Mouse (Mus musculus) G1E-ER4 (cell line): ENCODE measurements around the gene Slc38a4. TPM values are rescaled to one million over a fixed set of nuclear protein-coding genes. Genes with fewer than 3 reads are reported as not detected.

Experiments
- GATA1 ChIP-seq: IDR thresholded peaks from one replicate; pipeline ENCODE4 v1.8.0; 2012; ENCODE audit warnings: low read length, inconsistent platforms
- polyA plus RNA-seq: library from polyadenylated mRNA; stranded (reverse); fragments of >175 nt; gene quantifications from 2 replicates; pipeline ENCODE4 v1.2.3, GENCODE M21; 2012

Gene Slc38a4
- polyA plus RNA-seq, 1 experiment: not detected

DNA sequence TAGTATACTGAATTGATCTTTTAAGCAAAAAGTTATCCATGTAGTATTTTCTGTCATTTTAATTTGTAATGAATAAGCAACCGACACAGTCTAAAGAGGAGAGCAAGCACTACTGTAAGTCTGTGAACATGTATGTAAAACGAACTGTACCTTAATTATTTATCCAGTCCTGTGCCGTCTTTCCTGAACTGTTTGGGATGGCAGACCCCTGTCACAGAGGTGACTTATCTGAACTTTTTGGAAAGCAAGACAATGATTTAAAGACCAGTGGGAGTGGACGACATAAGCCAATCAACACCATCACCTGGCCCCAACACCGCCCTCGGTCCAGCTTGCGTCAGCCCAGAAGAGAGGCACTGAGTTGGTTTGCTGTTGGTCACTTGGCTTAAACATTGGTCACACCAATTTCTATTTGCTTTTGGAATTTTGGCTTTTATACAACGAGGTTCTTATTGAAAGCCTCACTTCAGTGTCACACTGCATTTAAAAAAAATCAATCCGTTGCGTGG lies 24.7 kb downstream of the Slc38a4 start:
- no peak for TF ChIP-seq GATA1

DNA sequence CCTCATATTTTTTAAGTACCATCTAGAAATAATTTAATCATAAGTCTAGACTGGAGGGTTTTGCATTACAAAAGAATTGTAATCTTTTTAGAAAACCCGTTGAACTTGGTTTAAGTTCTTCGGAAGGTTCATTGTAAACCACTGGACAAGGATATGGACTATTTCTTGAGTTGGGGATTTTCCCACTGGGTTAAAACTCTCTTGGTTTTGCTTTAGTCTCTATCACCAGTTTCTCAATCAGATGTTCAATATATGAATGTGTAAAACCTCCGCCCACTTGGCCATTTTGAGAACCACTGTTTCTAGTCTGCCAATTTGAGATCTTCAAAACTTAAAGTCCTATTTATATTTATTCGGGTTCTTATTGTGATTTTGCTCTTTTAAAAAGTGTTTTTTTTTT lies 25.6 kb downstream of the Slc38a4 start:
- no peak for TF ChIP-seq GATA1

DNA sequence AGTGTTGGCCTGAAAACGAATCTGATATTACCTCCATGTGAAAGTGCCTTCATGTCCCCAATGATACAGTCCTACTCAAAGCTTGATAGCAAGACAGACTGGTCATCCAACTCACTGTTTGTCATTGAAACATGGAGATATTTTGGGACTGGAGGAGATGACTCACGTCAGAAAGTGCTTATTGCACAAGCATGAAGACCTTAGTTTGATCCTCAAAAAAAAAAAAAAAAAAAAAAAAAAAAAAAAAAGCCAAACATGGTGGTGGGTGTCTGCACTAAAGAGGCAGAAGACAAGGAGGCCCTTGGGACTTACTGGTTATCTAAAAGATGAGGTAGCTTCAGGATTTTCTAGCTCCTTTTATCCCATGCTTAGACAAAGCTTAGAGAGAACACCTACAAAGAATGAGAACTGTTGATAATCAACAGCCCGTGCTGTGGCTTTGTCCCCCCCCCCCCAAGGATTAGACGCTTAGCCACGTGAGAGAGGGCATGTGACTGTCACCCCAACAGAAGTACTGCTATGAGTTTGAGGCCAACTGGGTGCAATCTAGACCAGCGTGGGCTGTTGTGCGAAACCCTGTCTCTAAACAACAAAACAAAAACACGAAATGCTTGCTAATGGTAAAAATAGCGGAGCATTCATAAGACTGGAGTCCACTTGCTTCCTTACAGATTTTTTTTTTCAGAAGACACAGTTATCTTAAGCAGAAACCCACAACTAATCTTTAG lies 26.5 kb downstream of the Slc38a4 start:
- no peak for TF ChIP-seq GATA1

DNA sequence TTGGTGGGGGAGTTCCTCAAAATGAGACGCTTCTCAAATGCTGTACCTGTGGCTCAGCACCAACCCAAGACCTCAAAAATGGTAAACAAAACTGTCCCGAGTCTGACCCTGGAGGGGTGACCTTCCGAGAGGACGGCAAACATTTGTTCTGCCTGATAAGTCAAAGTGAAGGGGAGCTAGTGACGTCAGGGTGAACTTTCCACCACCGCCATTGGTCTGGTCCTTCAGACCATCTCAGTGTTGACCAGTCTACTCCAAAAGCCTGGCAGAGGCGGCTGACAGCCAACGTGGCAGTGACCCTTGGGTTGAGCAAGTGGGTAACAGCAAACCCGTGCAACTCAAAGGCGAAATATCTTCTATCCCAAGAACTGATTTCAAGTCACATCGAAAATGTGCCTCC lies 27.1 kb downstream of the Slc38a4 start:
- no peak for TF ChIP-seq GATA1

DNA sequence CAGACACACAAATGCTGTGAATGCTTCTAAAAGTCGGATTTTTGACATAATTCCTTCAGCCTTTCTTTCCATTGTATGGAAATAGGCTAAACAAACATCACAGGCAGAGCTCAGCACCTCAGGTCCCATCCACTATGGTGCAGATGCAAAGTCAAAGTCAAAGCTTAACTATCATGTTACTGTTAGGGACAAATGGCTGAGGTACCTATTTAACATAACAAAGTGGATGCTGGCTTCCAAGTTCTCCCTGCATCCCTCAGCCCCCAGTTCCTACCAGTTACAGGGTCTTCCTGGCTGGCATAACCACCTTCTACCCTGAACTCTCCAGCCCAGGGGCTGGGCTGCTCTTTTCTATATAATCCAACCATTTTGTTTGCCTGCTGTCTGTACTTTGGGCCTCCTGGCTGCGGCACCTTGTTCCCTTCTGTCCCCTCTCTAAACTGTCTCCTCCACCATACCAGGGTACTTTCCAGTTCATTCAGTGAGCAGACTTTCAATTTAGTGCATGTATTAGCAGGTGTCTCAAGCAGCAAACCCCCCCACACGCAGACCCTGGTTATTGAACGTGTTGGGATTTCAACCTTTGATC lies 27.6 kb downstream of the Slc38a4 start:
- no peak for TF ChIP-seq GATA1

DNA sequence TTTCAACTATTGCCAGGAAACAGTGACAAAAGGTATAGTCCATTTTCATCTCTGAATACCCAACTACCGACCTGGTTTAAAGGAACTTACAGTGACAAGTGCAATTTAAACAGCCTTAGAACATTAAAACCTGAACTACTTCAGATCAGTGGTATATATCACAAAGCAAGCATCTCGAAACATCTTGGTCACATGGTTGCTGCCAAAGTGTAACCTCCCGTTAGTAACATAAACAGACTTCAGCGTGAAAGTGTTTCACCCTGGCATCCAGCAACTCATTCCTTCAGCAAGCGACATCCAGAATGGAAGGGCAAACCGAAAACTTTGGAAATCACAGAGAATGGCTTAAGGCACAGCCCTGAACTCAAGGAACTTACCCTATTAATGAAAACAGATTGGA lies 29.1 kb downstream of the Slc38a4 start:
- TF ChIP-seq GATA1: no peak

DNA sequence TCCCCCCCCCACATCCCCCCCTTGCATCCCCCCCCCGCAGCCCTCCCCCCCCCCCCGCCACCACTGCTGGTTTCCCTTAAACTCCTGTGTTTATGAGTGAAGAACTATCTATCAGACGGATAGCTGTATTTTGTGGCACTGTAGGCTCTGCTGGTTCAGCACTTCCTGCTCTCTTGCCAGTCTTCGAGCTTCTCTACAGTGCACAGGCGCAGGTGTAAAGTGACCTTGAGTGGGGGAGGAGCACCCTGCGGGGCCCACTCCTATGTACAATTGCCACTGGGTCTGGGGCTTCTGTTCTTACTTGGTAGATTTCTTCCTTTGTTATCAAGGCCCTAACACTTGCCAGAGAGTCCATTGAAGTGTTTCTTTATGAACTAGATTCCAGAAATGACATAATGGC lies 33.0 kb downstream of the Slc38a4 start:
- TF ChIP-seq GATA1: no peak

DNA sequence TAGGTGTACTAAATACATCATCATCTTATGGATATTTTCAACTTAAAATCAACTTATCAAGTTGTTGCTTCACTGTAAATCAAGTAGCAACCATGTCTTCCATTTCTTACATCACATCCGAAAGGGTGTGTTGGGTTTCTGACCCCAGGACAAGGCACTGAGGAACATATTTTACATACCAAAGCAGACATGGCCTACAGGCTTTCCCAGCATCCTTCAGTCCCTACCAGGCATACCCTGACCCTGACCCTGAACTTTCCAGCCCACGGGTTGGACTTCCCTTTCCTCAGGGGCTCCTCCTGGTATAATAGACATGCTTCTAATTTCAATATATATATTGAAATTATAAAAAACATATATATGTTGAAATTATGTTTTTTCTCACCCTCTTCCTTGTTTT lies 33.5 kb downstream of the Slc38a4 start:
- no peak for TF ChIP-seq GATA1

DNA sequence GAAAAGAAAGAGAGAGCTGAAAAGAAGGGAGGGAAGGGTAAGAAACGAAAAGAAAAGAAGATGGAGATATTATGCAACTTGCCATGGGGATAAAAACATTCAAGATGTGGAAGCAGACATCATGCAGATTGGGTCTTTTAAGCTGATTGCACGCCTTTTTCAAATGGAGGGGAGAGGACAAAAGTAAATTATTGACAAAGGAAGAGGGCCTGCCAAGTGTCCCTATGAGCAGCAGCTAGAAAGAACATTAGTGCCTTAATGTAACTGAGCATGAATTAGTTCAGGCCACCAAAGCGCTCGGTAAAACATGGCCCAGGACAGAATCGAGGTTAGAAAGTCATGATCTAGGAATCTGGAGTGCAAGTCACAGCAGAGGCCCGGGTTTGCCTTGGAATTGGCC lies 35.5 kb downstream of the Slc38a4 start:
- TF ChIP-seq GATA1: no peak

DNA sequence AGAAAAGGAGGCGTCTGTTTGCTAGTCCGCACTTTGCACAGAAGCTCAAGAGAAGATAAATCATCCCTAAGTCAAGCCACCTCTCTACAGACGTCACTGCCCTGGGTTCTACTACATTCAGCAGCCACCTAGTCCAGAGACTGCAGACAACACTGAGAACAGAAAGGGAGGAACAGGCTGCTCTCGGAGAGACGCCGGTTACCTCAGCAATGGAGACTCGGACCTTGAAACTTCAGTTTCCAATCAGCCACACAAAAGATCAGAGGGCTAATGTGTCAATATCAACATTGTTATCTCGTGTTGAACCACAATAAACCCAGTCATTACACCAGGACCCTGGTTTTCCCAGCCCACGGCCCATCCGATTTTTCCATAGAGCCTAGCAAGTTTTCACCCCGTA lies 36.4 kb downstream of the Slc38a4 start:
- no peak for TF ChIP-seq GATA1

DNA sequence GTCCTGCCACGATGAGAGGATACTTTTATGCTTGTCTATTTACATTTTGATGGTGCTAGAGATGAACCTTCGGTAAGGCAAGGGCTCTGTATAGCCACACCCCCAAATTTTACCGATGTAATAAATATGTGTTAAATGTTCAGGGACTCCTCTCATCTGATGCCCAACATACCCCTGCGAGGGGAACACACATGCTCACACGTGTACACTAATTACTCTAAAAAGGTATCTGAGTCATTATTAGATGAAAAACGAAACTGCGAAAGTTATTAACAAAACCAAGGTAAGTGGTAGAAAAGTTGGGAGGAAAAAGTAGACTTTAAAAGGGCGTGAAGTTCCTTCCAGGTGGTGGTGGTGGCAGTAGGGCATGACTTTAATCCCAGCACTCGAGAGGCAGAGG lies 38.6 kb downstream of the Slc38a4 start:
- no peak for TF ChIP-seq GATA1

DNA sequence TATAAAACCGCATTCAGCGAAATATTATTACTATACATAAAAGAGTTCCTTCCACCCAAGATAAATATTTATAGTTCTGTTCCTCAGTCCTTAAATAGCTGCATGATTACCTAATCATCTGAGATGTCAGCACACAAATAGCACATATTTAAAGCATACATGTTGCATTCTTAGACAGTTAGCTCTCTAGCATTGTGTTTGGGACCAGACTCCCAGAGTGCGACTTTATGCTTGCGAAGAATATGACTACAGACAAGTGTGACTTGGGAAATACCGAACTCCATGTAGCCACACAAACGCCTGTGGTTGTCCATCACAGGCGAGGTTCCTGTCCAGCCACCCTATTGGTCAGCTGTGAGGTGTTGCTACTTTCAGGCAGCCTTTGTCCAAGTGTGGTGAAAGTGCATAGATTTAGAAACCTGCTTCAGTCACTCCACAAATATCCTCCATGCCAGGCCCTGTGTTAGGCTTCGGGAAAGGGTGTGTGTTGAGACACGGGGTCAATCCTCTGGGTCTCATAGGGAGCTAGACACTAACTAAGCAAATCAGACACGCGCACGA lies 40.6 kb downstream of the Slc38a4 start:
- TF ChIP-seq GATA1: no peak

DNA sequence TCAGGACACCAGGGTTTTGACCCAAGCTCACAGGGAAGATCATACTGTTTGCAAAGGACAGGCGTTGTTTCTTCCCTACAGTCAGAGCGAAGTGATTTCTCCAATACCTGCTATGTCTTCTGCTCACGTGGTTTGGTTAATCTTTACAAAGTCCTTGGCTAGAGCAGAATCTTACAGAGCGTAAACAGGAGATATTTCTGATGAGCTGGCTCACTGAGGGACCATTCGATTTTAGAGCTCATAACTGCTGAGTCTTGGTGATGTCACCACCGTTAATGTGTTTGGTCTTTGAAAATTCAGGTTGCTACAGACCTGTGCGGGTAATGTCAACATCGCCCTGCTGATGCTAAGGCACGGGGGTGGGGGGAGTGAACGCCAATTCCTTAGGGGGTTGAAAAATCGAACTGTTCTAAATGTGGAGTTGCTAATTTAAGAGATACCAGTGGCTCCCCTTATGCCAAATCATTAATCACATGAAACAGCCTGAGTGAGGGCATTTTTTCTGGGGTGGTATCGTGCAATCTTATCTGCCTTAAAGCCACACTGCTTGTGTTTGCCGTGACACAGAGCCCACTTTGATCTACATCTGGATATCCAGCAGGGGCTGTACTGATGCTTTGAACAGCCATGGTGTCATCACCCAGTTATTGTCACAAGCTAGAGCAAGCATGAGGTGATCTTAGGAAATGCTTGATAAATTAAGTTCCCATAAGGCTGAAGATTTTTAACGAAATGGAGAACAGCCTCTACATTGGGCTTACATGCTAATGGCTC lies 44.0 kb downstream of the Slc38a4 start:
- no peak for TF ChIP-seq GATA1

DNA sequence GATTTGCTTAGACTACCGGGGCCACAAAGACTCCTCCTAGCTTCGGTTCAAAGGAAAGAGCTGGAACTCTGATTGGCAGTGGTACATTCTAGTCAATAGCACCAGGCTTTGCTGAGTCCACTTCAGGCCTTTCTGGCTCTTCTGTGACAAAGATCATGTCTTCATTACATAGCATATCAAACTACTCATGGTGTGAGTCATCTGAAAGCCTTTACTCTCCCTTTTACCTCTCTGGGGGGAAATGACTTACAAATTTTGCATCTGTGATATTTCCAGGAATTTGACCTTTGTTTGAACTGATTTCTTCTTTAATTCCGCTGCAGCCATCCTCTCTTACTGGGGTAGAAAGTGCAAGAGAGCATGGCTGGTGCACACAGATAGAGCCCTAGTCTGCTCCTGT lies 46.5 kb downstream of the Slc38a4 start:
- no peak for TF ChIP-seq GATA1

DNA sequence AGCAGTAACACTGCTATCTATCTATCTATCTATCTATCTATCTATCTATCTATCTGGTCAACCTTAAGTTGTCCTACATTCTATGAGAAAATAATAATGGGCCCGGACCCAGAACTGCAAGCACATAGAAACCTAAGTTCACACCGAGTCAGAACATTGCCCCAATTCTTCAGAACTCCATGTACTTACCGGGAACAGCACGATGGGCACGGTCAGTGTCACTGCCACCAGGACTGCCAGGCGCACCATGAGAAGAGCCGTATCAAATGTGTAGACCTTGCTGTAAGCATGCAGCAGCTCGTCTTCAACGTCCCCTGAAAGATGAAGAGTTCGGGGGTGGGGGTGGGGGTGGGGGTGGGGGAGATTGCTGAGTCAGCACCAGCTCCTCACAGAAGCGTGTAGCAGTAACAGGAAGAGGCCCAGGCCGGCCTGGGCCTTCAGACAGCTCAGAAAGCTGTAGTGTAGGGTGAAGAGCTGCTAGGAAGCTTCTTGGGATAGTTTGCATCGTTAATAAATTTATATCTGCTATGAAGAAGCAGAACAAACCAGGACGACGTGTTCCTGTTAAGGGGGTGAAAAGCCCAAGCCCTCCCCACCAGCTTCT lies 50.0 kb downstream of the Slc38a4 start:
- TF ChIP-seq GATA1: no peak

DNA sequence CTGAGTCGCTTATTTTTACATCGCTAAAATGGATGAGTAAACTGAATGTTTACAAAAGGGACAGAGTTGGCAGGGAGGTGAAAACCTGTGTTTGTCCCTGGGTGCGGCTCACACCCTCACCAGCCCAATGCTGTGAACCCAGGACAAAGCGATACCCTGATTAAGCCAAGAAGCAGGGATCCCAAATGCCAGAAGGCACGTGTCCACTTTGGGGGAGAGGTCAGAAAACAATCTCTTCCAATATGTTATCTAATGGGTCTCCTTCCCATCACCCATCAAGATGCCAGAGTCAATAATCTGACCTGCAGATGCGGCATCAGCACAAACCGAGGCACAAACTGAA lies 51.3 kb downstream of the Slc38a4 start:
- TF ChIP-seq GATA1: no peak
